Mouse (Mus musculus) neural tube, embryonic 11.5 days (tissue): ENCODE results near the gene Ubxn6. TPM values are rescaled to one million over a fixed set of nuclear protein-coding genes. Genes with fewer than 3 reads are reported as not detected.

Experiments used
- ATAC-seq: fragments of 200-750 bp; cut with Nextera tagmentation; 2 replicates; pipeline ENCODE4 v1.8.0; 2017; ENCODE audit warnings: moderate number of reproducible peaks, mild to moderate bottlenecking, moderate TSS enrichment, moderate library complexity; ENCODE audit not compliant: insufficient read depth, low FRiP score, low TSS enrichment
- DNase-seq: peaks from one replicate; pipeline ENCODE4 v3.0.0-alpha.2; 2015; ENCODE audit warnings: low spot score
- H3K27ac ChIP-seq: fragments of 300-500 bp; sonication (generic); 2 replicates; pipeline ENCODE4 v1.5.1; 2014; ENCODE audit warnings: low read depth, mild to moderate bottlenecking, low read length
- H3K27me3 ChIP-seq: fragments of 300-500 bp; sonication (generic); 2 replicates; pipeline ENCODE4 v1.6.1; 2014; ENCODE audit warnings: mild to moderate bottlenecking, low read length, mixed read lengths; ENCODE audit not compliant: control insufficient read depth, insufficient read depth
- H3K36me3 ChIP-seq: fragments of 300-500 bp; sonication (generic); 2 replicates; pipeline ENCODE4 v1.6.1; 2014; ENCODE audit warnings: mild to moderate bottlenecking, low read length, moderate library complexity, mixed read lengths; ENCODE audit not compliant: control insufficient read depth, insufficient read depth
- H3K4me1 ChIP-seq: fragments of 300-500 bp; sonication (generic); 2 replicates; pipeline ENCODE4 v1.6.1; 2014; ENCODE audit warnings: low read length, mixed read lengths; ENCODE audit not compliant: control insufficient read depth, insufficient read depth
- H3K4me2 ChIP-seq: fragments of 300-500 bp; sonication (generic); 2 replicates; pipeline ENCODE4 v1.6.1; 2014; ENCODE audit warnings: low read depth, mild to moderate bottlenecking, moderate library complexity
- H3K4me3 ChIP-seq: fragments of 300-500 bp; sonication (generic); 2 replicates; pipeline ENCODE4 v1.5.1; 2014; ENCODE audit warnings: low read depth, low read length
- H3K9ac ChIP-seq: fragments of 300-500 bp; sonication (generic); 2 replicates; pipeline ENCODE4 v1.6.1; 2014; ENCODE audit warnings: mild to moderate bottlenecking, low read length
- H3K9me3 ChIP-seq: fragments of 300-500 bp; sonication (generic); 2 replicates; pipeline ENCODE4 v1.6.1; 2016; ENCODE audit warnings: low read length; ENCODE audit not compliant: control insufficient read depth
- WGBS: fragments of 180-500 bp; shearing (Covaris S2); extraction: QIAGEN DNeasy Blood & Tissue Kit; methylation state at CpG from one replicate; pipeline ENCODE4 v1.1.7; 2014; 5-methylcytosine and 5-hydroxymethylcytosine counted together
- polyA plus RNA-seq: library from polyadenylated mRNA; unstranded; fragments of >200 nt; fragmentation: Nextera tagmentation; extraction: Ambion mirVana; gene quantifications from 2 replicates; pipeline ENCODE4 v1.2.1, GENCODE M21; 2014

Ubxn6 gene
- polyA plus RNA-seq, result 45.3 and 45.6 TPM in 2 replicates

DNA sequence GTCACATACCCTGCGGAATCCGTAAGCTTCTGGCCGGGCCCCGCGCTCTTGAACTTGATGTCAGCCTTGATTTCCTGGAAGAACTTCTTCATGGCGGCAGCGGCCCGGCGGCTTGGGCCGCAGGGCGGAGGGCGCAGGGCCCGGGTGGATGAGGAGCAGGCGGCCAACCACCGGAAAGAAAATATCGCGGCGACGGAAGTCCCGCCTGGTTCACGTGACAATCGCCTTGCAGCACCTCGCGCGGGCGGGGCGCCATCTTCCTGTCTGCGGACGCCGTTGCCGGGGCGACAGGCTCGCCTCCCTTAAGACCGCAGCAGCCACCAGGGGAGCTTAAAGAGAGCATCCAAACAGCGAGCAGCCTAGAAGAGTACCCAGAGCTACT is at the start of gene Ubxn6:
Gene Ubxn6, minus strand, starts transcription at position 202 of the 382 bp plus-strand sequence.
- H3K9ac ChIP-seq, result peak within 1 kb of the TSS; percentile 72
- peak within 1 kb of the TSS; percentile 58 for H3K4me2 ChIP-seq
- H3K27me3 ChIP-seq, result no peaks in the 10 kb centered on the region
- peak; percentile 41 for ATAC-seq
- H3K27ac ChIP-seq, result peak within 1 kb of the TSS; percentile 88
- under 1% methylated on average over 35 of the region's 35 CpGs for WGBS
- H3K4me3 ChIP-seq, result peak within 1 kb of the TSS; percentile 77
- peaks cover 4% of the 10 kb centered on the region; the same call in 1 of the 2 replicates for H3K36me3 ChIP-seq
- H3K9me3 ChIP-seq, result no peaks in the 10 kb centered on the region
- H3K4me1 ChIP-seq, result 0 out of 2 replicates have a peak, but pooled peaks cover 3% of the 10 kb centered on the region
- DNase-seq, result peak; percentile 97

DNA sequence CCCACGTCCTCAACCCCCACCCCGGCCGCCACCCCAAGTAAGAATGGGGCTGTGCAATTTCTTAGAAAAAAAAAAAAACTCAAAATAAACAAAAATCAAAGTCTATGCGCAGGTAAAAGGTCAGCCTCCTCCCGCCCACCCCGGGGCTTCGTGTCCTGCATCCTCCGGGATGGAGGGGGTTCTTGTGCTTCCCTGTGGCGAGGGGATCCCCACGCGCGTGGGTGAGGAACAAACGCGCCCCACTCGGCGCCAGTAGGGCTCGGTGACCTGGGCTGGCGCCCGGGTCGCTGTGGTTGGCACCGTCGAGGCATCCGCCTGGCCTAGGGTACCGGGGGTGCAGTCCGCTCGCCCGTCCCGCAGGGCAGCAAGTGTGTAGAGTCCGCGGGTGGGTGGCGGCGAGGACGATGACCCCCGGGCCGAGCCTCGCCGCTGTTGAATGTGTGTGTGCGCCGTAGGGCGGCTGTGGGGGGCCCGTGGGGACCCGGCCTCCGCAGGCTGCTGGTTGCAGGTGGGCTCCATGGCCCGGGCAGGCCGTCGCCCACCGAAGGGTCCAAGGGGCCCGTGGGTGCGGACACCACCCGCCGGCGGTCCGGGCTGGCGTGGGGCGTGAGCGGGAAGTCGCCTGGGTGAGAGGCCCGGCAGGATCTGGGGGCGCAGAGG is 49.0 kb upstream of the Ubxn6 start:
- H3K4me1 ChIP-seq, result 0 out of 2 replicates have a peak, but pooled peaks cover 2% of the 10 kb centered on the region
- ATAC-seq, result no peak
- H3K4me2 ChIP-seq, result peak overlapping the region; percentile 54
- peak overlapping the region; percentile 39 for H3K9ac ChIP-seq
- 46% methylated on average over 41 of the region's 59 CpGs for WGBS
- peaks cover 10% of the 10 kb centered on the region for H3K9me3 ChIP-seq
- H3K27me3 ChIP-seq, result peaks cover 59% of the 10 kb centered on the region
- H3K4me3 ChIP-seq, result peak overlapping the region; percentile 31
- H3K36me3 ChIP-seq, result no peaks in the 10 kb centered on the region; the same call in none of the 2 replicates
- no peak for DNase-seq
- H3K27ac ChIP-seq, result no peak overlapping the region

DNA sequence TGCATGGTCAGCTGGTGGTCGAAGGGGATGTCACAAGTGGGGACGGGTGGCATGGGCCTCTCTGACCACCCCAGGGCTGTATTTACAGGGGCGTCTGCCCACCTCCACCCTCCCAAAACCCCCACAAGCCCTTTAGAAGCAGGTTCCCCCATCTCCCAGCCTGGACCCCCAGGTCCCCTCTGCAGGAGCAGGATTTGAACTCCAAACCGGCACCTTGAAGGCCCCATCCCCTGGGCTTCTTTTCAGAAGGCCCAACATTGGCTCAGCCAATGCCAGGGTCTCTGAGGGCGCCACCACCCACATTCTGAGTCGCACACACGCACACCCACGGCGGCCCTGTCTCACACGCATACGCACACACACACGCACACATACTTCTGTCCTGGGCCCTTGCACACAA is 48.3 kb upstream of the Ubxn6 start:
- Histone ChIP-seq H3K9me3 (peaks cover 10% of the 10 kb centered on the region), H3K27me3 (peaks cover 63% of the 10 kb centered on the region), H3K4me3 (no peak overlapping the region), H3K4me2 (no peak overlapping the region), H3K36me3 (no peaks in the 10 kb centered on the region; the same call in none of the 2 replicates), H3K9ac (no peak overlapping the region), H3K4me1 (0 out of 2 replicates have a peak, but pooled peaks cover 2% of the 10 kb centered on the region), H3K27ac (no peak overlapping the region)
- WGBS, result 94% methylated on average over 12 of the region's 12 CpGs
- ATAC-seq (no peak), DNase-seq (no peak)

DNA sequence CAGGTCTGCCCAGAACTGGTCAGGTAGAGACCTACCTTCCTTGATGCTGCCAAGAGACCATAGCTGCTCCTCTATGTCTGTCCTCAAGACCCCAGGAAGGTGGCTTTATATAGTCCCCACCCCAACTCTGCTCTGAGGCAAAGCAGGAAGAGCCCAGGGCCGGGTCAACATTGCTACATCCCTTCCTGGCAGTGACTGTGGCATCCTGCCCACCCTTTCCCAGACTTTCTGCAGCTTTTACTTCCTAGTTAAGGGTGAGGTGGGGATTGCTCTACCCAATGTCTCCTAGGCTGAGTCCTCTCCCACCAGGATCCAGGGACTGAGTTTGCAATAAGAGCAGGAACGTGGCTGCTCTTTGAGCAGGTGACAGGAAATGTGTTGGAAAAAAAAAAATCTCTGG is 47.0 kb upstream of the Ubxn6 start, which contains the start of gene Lrg1:
Gene Lrg1, minus strand, starts transcription at position 176 of the 400 bp plus-strand sequence.
- DNase-seq (no peak), ATAC-seq (no peak)
- H3K4me1 ChIP-seq, result peaks cover 7% of the 10 kb centered on the region; the same call in 1 of the 2 replicates
- no peak within 1 kb of the TSS for H3K4me2 ChIP-seq
- H3K27ac ChIP-seq, result no peak within 1 kb of the TSS
- H3K9ac ChIP-seq, result no peak within 1 kb of the TSS
- WGBS, result 63% methylated on average over 2 of the region's 2 CpGs
- no peak within 1 kb of the TSS for H3K4me3 ChIP-seq
- peaks cover 10% of the 10 kb centered on the region for H3K9me3 ChIP-seq
- no peaks in the 10 kb centered on the region; the same call in 1 of the 2 replicates for H3K36me3 ChIP-seq
- H3K27me3 ChIP-seq, result peaks cover 65% of the 10 kb centered on the region

DNA sequence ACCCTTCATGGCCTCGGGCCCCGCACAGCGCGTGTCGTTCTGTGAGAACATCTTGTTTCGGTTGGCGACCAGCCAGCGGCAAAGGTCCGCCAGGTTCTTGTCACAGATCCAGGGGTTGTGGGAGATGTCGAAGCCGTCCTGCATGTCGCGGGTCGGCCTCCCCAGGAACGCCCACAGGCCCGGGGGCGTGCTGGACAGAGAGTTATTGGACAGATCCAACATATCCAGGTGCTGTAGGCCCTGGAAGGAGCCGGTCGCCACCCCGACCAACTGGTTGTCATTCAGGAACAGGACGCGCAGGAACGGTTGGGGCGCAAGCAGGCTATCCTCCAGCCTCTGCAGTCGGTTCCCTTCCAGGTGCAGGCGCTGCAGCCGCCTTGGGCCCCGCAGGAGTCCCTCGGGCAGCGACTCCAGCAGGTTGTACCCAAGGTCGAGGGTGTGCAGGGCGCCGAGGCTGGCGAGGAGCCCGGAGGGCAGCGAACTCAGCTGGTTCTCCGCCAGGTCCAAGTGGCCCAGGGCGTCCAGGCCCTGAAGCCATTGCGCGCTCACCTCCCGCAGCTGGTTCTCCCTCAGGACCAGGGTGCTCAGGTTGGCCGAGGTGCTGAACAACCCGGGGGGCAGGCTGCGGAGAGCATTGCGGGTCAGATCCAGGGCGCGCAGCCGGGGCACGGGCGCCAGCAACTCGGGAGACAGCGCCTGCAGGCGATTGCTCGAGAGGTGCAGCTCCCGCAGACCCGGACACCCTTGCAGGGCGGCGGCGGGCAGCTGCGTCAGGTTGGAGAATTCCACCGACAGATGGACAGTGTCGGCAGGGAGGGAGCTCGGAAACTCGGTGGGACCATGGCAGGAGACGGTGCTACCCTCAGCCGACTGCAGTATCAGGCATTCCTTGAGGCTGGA is 45.4 kb upstream of the Ubxn6 start:
- 9% methylated on average over 65 of the region's 66 CpGs for WGBS
- no peak for ATAC-seq
- Histone ChIP-seq H3K27me3 (peaks cover 64% of the 10 kb centered on the region), H3K4me1 (peaks cover 7% of the 10 kb centered on the region; the same call in 1 of the 2 replicates), H3K4me2 (no peak overlapping the region), H3K4me3 (no peak overlapping the region), H3K27ac (no peak overlapping the region), H3K9me3 (peaks cover 10% of the 10 kb centered on the region), H3K36me3 (no peaks in the 10 kb centered on the region), H3K9ac (no peak overlapping the region)
- DNase-seq, result no peak

DNA sequence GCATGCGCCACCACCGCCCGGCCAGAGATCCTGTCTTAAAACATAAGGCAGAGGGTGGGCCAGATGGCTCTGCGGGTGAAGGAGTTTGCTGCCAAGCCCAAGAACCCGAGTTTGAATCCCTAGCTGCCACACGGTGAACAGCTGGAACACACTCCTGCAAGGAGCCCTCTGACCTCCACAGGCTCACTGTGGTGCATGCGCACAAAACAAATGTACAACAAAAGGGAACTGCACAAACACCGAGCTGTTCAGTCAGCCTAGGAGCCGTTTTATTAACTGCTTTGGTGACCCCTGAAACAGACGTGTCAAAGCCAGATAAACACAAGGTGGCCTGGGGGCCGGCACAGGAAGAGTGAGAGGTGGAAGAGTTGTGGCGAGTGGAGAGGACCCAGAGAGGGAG is 44.6 kb upstream of the Ubxn6 start:
- ATAC-seq (no peak), DNase-seq (no peak)
- H3K9ac ChIP-seq, result no peak overlapping the region
- H3K27me3 ChIP-seq, result peaks cover 57% of the 10 kb centered on the region
- H3K4me1 ChIP-seq, result peaks cover 7% of the 10 kb centered on the region; the same call in 1 of the 2 replicates
- no peaks in the 10 kb centered on the region for H3K36me3 ChIP-seq
- H3K27ac ChIP-seq, result no peak overlapping the region
- no peak overlapping the region for H3K4me3 ChIP-seq
- peaks cover 10% of the 10 kb centered on the region for H3K9me3 ChIP-seq
- WGBS, result 46% methylated on average over 12 of the region's 12 CpGs
- H3K4me2 ChIP-seq, result no peak overlapping the region

DNA sequence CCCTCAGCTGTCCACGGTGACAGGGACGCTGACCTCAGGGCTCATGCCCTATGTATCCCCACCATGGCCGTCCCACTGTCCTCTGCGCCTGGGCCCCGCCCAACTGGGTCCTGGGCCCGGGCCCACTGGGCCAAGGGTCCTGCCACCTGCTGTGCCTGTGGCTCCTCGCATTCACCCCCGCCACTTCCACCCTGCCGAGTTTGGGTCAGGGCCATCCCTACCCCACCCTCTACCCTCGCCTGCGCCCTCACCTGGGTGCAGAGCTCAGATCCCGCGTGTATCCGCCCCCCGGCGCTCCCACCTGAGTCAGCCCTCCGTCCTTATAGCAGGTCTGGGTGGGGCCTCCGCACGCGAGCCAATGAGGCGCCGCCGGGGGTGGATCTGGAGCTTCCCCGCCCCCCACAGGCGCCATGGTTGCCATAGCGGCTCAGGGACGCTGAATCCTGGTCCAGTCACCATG is 42.5 kb upstream of the Ubxn6 start, which contains the start of gene Plin5:
Gene Plin5, minus strand, starts transcription at position 346 of the 460 bp plus-strand sequence.
- Histone ChIP-seq H3K36me3 (no peaks in the 10 kb centered on the region), H3K27ac (no peak within 1 kb of the TSS), H3K9ac (no peak within 1 kb of the TSS), H3K27me3 (peaks cover 42% of the 10 kb centered on the region), H3K4me1 (peaks cover 7% of the 10 kb centered on the region; the same call in 1 of the 2 replicates), H3K4me2 (peak within 1 kb of the TSS; percentile 43), H3K9me3 (0 out of 2 replicates have a peak, but pooled peaks cover 3% of the 10 kb centered on the region), H3K4me3 (peak within 1 kb of the TSS; percentile 15; the same call in 1 of the 2 replicates)
- ATAC-seq, result no peak
- peak; percentile 57 for DNase-seq
- 1% methylated on average over 27 of the region's 27 CpGs for WGBS

DNA sequence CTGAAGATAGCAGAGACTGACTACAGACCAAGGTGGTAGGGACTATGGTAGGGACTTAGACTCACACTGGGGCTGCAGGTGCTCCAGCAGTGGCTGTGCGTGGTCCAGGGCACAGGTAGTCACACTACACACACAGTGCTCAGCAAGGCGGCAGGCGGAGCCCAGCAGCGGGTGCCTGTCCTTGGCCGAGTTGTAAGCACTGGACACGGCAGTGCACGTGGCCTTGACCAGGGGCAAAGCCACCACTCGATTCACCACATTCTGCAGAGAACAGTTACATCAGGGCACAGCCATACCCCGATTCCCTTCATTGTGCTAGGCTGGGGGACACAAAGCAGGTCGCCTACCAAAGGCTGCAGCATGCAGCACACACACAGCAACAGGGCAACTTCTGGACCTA is 41.4 kb upstream of the Ubxn6 start:
- WGBS, result 79% methylated on average over 10 of the region's 10 CpGs
- Histone ChIP-seq H3K4me1 (peaks cover 7% of the 10 kb centered on the region; the same call in 1 of the 2 replicates), H3K27ac (no peak overlapping the region), H3K9ac (no peak overlapping the region), H3K27me3 (peaks cover 31% of the 10 kb centered on the region), H3K9me3 (no peaks in the 10 kb centered on the region), H3K4me2 (no peak overlapping the region), H3K4me3 (no peak overlapping the region), H3K36me3 (no peaks in the 10 kb centered on the region)
- ATAC-seq (no peak), DNase-seq (no peak)
